Mouse (Mus musculus) stomach, postnatal 0 days (tissue): ENCODE measurements around the gene Prpf6. TPM values are rescaled to one million over a fixed set of nuclear protein-coding genes. Genes with fewer than 3 reads are reported as not detected.

Experiments
- ATAC-seq: fragments of 200-750 bp; cut with Nextera tagmentation; 2 replicates; pipeline ENCODE4 v1.8.0; 2017; ENCODE audit not compliant: low FRiP score, low TSS enrichment
- DNase-seq: peaks from one replicate; pipeline ENCODE4 v3.0.0-alpha.2; 2016; ENCODE audit warnings: low spot score
- H3K27ac ChIP-seq: fragments of 300-500 bp; sonication (generic); replicated peaks from 2 replicates; pipeline ENCODE4 v1.5.1; 2014; ENCODE audit warnings: mild to moderate bottlenecking, control low read depth
- H3K27me3 ChIP-seq: fragments of 300-500 bp; sonication (generic); 2 replicates; pipeline ENCODE4 v1.6.1; 2014; ENCODE audit warnings: low read length; ENCODE audit not compliant: control insufficient read depth, insufficient read depth
- H3K36me3 ChIP-seq: fragments of 300-500 bp; sonication (generic); 2 replicates; pipeline ENCODE4 v1.6.1; 2014; ENCODE audit warnings: low read length, mixed read lengths; ENCODE audit not compliant: control insufficient read depth, insufficient read depth
- H3K4me1 ChIP-seq: fragments of 300-500 bp; sonication (generic); replicated peaks from 2 replicates; pipeline ENCODE4 v1.6.1; 2014; ENCODE audit warnings: antibody characterized with exemption; ENCODE audit not compliant: control insufficient read depth, insufficient read depth
- H3K4me2 ChIP-seq: fragments of 300-500 bp; sonication (generic); replicated peaks from 2 replicates; pipeline ENCODE4 v1.6.1; 2014; ENCODE audit warnings: low read depth, mild to moderate bottlenecking, control low read depth, moderate library complexity
- H3K4me3 ChIP-seq: fragments of 300-500 bp; sonication (generic); 2 replicates; pipeline ENCODE4 v1.5.1; 2014; ENCODE audit warnings: low read depth, low read length, control low read depth
- H3K9ac ChIP-seq: fragments of 300-500 bp; sonication (generic); 2 replicates; pipeline ENCODE4 v1.6.1; 2014; ENCODE audit warnings: mild to moderate bottlenecking, low read length, control low read depth, mixed read lengths
- H3K9me3 ChIP-seq: fragments of 300-500 bp; sonication (generic); 2 replicates; pipeline ENCODE4 v1.6.1; 2016; ENCODE audit warnings: low read length; ENCODE audit not compliant: control insufficient read depth
- CTCF ChIP-seq: IDR thresholded peaks from 2 replicates; pipeline ENCODE4 v1.5.1; 2016; ENCODE audit warnings: antibody characterized with exemption, low read depth, mild to moderate bottlenecking, moderate library complexity
- EP300 ChIP-seq: optimal IDR thresholded peaks from 2 replicates; pipeline ENCODE3; 2016; ENCODE audit warnings: antibody characterized with exemption
- WGBS: fragments of 180-500 bp; shearing (Covaris S2); extraction: QIAGEN DNeasy Blood & Tissue Kit; methylation state at CpG from one replicate; pipeline ENCODE4 v1.1.7; 2014; 5-methylcytosine and 5-hydroxymethylcytosine counted together
- polyA plus RNA-seq: library from polyadenylated mRNA; unstranded; fragments of >200 nt; fragmentation: Nextera tagmentation; extraction: Ambion mirVana; gene quantifications from 2 replicates; pipeline ENCODE4 v1.2.1, GENCODE M21; 2015

Prpf6 gene
- polyA plus RNA-seq, 1 experiment from 2014 or later, result 28.3 TPM

GRCm38 (mm10) chr2:181577126-181577525 lies 14.5 kb upstream of the Prpf6 start:
- peak; percentile 7 for DNase-seq
- no peak overlapping the region for H3K4me2 ChIP-seq
- ATAC-seq, result no peak
- H3K4me3 ChIP-seq, result no peak overlapping the region
- H3K9me3 ChIP-seq, result no peaks in the 10 kb centered on the region
- H3K36me3 ChIP-seq, result peaks cover 12% of the 10 kb centered on the region; the same call in 1 of the 2 replicates
- H3K9ac ChIP-seq, result no peak overlapping the region
- TF ChIP-seq CTCF (no peak), EP300 (no peak)
- H3K27me3 ChIP-seq, result no peaks in the 10 kb centered on the region
- WGBS, result 69% methylated on average over 2 of the region's 2 CpGs
- peaks cover 13% of the 10 kb centered on the region for H3K4me1 ChIP-seq
- no peak overlapping the region for H3K27ac ChIP-seq

- no peak for ATAC-seq
- Histone ChIP-seq H3K27me3 (no peaks in the 10 kb centered on the region), H3K9ac (no peak overlapping the region), H3K4me2 (no peak overlapping the region), H3K27ac (no peak overlapping the region), H3K36me3 (peaks cover 4% of the 10 kb centered on the region; the same call in 1 of the 2 replicates), H3K9me3 (no peaks in the 10 kb centered on the region), H3K4me3 (no peak overlapping the region), H3K4me1 (peaks cover 13% of the 10 kb centered on the region)
- TF ChIP-seq EP300 (no peak), CTCF (no peak)
- peak; percentile 28 for DNase-seq
- WGBS, result 59% methylated on average over 7 of the region's 7 CpGs
Observed at GRCm38 (mm10) chr2:181577981-181578581, 13.6 kb upstream of the Prpf6 start.

GRCm38 (mm10) chr2:181578790-181579618 lies 12.7 kb upstream of the Prpf6 start:
- DNase-seq, result peak; percentile 22
- peak overlapping the region; percentile 35; the same call in 1 of the 2 replicates for H3K9ac ChIP-seq

GRCm38 (mm10) chr2:181579681-181580080 lies 12.0 kb upstream of the Prpf6 start:
- Histone ChIP-seq H3K4me2 (no peak overlapping the region), H3K4me3 (no peak overlapping the region)
- no peak for DNase-seq

More at GRCm38 (mm10) chr2:181578790-181579618, 12.7 kb upstream of the Prpf6 start:
- Histone ChIP-seq H3K4me3 (no peak overlapping the region), H3K4me2 (no peak overlapping the region), H3K9me3 (no peaks in the 10 kb centered on the region), H3K27me3 (no peaks in the 10 kb centered on the region), H3K36me3 (0 out of 2 replicates have a peak, but pooled peaks cover 2% of the 10 kb centered on the region), H3K4me1 (peaks cover 13% of the 10 kb centered on the region), H3K27ac (no peak overlapping the region)
- ATAC-seq, result no peak
- whole genome bisulfite sequencing, result 11% methylated on average over 5 of the region's 5 CpGs
- TF ChIP-seq EP300, result no peak
- no peak for TF ChIP-seq CTCF

GRCm38 (mm10) chr2:181580131-181580772 lies 11.4 kb upstream of the Prpf6 start:
- 74% methylated on average over 5 of the region's 5 CpGs for WGBS
- Histone ChIP-seq H3K27me3 (no peaks in the 10 kb centered on the region), H3K4me1 (peaks cover 13% of the 10 kb centered on the region), H3K4me2 (peak overlapping the region; percentile 86), H3K36me3 (peaks cover 2% of the 10 kb centered on the region; the same call in 1 of the 2 replicates), H3K9ac (peak overlapping the region; percentile 88), H3K9me3 (no peaks in the 10 kb centered on the region), H3K27ac (peak overlapping the region; percentile 98), H3K4me3 (peak overlapping the region; percentile 82)
- ATAC-seq (no peak), DNase-seq (no peak)
- TF ChIP-seq EP300 (no peak), CTCF (no peak)

More at GRCm38 (mm10) chr2:181579681-181580080, 12.0 kb upstream of the Prpf6 start:
- H3K27ac ChIP-seq, result no peak overlapping the region
- TF ChIP-seq CTCF (no peak), EP300 (no peak)
- no peaks in the 10 kb centered on the region; the same call in 1 of the 2 replicates for H3K36me3 ChIP-seq
- 62% methylated on average over 1 of the region's 1 CpGs for WGBS
- H3K4me1 ChIP-seq, result peaks cover 13% of the 10 kb centered on the region
- H3K9me3 ChIP-seq, result no peaks in the 10 kb centered on the region
- H3K9ac ChIP-seq, result 0 out of 2 replicates have a peak overlapping the region, but pooled peaks have one; percentile 35
- no peak for ATAC-seq
- H3K27me3 ChIP-seq, result no peaks in the 10 kb centered on the region
